Mouse (Mus musculus) lung, adult 2 months (tissue): ENCODE measurements around the gene Gm867. TPM values are rescaled to one million over a fixed set of nuclear protein-coding genes. Genes with fewer than 3 reads are reported as not detected.

Source experiments
- DNase-seq: peaks from one replicate; pipeline ENCODE4 v3.0.0; 2022
- H3K4me1 ChIP-seq: fragments of 200-500 bp; 2 replicates; pipeline ENCODE4 v1.6.1; 2011; ENCODE audit warnings: low read length; ENCODE audit not compliant: control insufficient read depth, insufficient read depth
- H3K4me3 ChIP-seq: fragments of 200-500 bp; replicated peaks from 2 replicates; pipeline ENCODE3; 2011; ENCODE audit warnings: low read depth, mild to moderate bottlenecking, control low read depth, low read length; ENCODE audit errors: extremely low read depth
- CTCF ChIP-seq: fragments of 200-500 bp; IDR thresholded peaks from 2 replicates; pipeline ENCODE4 v1.5.1; 2011; ENCODE audit warnings: mild to moderate bottlenecking, low read length, control low read depth; ENCODE audit not compliant: insufficient read depth
- POLR2A ChIP-seq: fragments of 200-500 bp; IDR thresholded peaks from 2 replicates; pipeline ENCODE4 v1.6.1; 2011; ENCODE audit warnings: low read depth, mild to moderate bottlenecking, control low read depth, low read length, borderline replicate concordance; ENCODE audit errors: extremely low read depth
- WGBS: fragments of 180-500 bp; shearing (Covaris S2); methylation state at CpG from one replicate; pipeline ENCODE4 v1.1.7; 2018; 5-methylcytosine and 5-hydroxymethylcytosine counted together
- polyA plus RNA-seq: library from polyadenylated mRNA; depleted of rRNA; stranded (reverse); fragments of >200 nt; gene quantifications from 2 replicates; pipeline ENCODE4 v1.2.3, GENCODE M21; 2012

Gene Gm867
- polyA plus RNA-seq, 1 experiment, result 15.8 TPM

- TF ChIP-seq CTCF (no peak), POLR2A (no peak)
- WGBS, result 68% methylated on average over 5 of the region's 5 CpGs
- Histone ChIP-seq H3K4me1 (peaks cover 9% of the 10 kb centered on the region; the same call in 1 of the 2 replicates), H3K4me3 (no peak overlapping the region)
- DNase-seq, result no peak
Observed at GRCm38 (mm10) chr10:75948079-75948478, 7.6 kb upstream of the Gm867 start.

DNA sequence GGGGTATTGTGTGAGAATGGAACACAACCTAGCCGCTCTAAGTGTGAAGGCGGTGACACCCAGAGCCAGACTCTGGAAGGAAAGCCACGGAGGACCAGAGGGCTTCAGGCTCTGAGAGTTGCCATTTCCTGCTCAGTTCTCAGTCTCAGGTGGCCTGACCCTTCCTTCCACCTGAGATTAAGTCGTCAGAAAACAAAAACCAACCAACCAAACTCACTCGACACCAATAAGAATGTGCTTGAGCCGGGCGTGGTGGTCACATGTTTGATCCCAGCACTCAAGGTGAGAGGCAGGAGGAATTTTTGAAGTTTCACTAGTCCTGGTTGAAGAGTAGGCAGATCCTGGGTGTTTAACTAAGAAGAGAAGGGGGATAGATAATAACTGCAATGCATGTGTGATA, 5.4 kb upstream of the Gm867 start:
- 65% methylated on average over 7 of the region's 7 CpGs for WGBS
- H3K4me1 ChIP-seq, result peaks cover 4% of the 10 kb centered on the region; the same call in 1 of the 2 replicates
- peak; percentile 48; the same call in 1 of the 2 replicates for TF ChIP-seq POLR2A
- TF ChIP-seq CTCF, result no peak
- DNase-seq, result no peak
- no peak overlapping the region for H3K4me3 ChIP-seq

- DNase-seq, result no peak
- Histone ChIP-seq H3K4me1 (peaks cover 3% of the 10 kb centered on the region; the same call in 1 of the 2 replicates), H3K4me3 (no peak overlapping the region)
- 80% methylated on average over 7 of the region's 7 CpGs for WGBS
- TF ChIP-seq POLR2A, result no peak
- TF ChIP-seq CTCF, result no peak
Observed at GRCm38 (mm10) chr10:75945213-75945612, 4.7 kb upstream of the Gm867 start.

GRCm38 (mm10) chr10:75944066-75944772, 3.7 kb upstream of the Gm867 start:
- Histone ChIP-seq H3K4me3 (no peak overlapping the region), H3K4me1 (peaks cover 3% of the 10 kb centered on the region; the same call in 1 of the 2 replicates)
- TF ChIP-seq POLR2A, result no peak
- no peak for TF ChIP-seq CTCF
- 33% methylated on average over 11 of the region's 11 CpGs for WGBS
- no peak for DNase-seq

DNA sequence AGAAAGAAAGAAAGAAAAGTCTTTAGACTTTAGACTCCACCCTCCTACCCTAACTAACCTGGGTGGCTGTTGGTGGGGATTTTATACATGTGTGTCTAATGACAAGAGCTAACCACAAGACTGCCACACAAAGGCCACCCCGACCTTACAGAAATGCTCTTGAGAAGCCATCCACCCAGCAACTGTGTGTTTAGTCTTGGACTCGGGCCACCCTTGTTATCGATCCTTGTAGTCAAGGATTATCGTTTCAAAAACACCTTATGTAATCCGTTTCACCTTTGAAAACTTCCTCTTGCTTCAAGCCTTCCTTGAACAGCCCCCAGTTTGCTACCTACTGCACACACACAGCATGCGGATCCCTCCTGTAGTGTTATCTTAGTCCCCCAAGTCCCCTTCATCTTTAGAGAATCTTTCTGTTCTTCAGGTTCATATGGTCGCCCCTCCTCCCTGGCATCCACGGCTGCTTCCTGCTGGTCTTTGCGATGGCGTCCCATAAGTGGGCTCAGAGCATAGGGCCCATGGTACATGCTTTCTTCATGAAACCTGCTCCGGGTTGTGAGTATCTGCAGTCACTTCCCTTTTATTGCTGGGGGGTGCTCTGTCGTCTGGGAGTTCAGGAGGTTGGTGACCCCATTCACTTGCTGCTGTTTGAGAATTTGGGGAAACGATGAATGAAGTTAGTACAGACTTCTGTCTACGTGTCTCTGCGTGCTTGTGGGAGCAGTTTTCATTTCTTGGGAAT, 2.4 kb upstream of the Gm867 start, which contains the start of gene Vpreb3:
Gene Vpreb3 (plus strand): TSS at position 322 of the 742 bp plus-strand sequence.
- DNase-seq, result no peak
- 60% methylated on average over 15 of the region's 15 CpGs for WGBS
- Histone ChIP-seq H3K4me1 (peaks cover 3% of the 10 kb centered on the region; the same call in 1 of the 2 replicates), H3K4me3 (peak within 1 kb of the TSS; percentile 13)
- TF ChIP-seq POLR2A (no peak), CTCF (no peak)

- Histone ChIP-seq H3K4me1 (peaks cover 3% of the 10 kb centered on the region; the same call in 1 of the 2 replicates), H3K4me3 (no peak overlapping the region)
- WGBS, result 77% methylated on average over 9 of the region's 9 CpGs
- no peak for TF ChIP-seq CTCF
- DNase-seq, result peak; percentile 1
Observed at GRCm38 (mm10) chr10:75941042-75941824, 761 bp upstream of the Gm867 start.

DNA sequence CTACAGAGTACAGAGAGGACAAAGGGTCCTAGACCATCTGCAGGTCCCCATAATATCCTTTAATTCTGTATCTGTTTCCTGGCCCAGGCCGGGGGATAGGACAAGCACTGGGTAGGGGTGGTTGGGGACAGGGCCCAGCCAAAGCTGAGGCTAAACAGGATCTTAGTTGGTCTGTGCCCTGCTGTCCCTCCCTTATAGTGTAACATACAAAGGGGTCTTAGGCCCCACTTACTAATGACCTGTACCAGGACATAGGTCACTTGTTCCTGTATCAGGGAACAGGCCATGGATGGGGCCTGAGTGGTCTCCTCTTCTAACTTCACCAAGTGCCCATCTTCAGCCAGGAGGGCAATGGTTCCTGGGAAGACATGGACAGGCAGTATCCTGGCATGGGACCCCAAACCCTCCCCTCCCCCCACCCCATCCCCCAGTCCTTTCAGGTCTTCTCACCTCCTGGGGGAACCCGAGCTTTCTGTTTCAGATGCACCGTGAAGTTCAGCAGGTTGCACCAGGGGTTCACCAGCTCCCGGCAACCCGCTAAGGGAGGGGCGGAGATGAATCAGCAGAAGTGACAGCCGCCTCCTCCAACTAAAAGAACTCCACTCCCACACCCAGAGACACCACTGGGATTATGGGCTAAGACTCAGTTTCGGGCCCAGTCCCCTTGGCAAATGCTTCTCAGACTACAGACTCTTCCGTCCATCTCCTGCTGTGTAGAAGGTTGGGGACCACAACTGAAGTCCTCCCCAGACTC, 814 bp downstream of the Gm867 start:
- 73% methylated on average over 9 of the region's 9 CpGs for WGBS
- Histone ChIP-seq H3K4me1 (peaks cover 3% of the 10 kb centered on the region; the same call in 1 of the 2 replicates), H3K4me3 (no peak overlapping the region)
- no peak for DNase-seq
- TF ChIP-seq POLR2A, result no peak
- no peak for TF ChIP-seq CTCF

- TF ChIP-seq CTCF (no peak), POLR2A (no peak)
- Histone ChIP-seq H3K4me1 (peaks cover 3% of the 10 kb centered on the region; the same call in 1 of the 2 replicates), H3K4me3 (no peak overlapping the region)
- WGBS, result 41% methylated on average over 10 of the region's 10 CpGs
- DNase-seq, result no peak
Observed at GRCm38 (mm10) chr10:75937851-75938643, 2.4 kb downstream of the Gm867 start.
